Mouse (Mus musculus) CH12.LX (cell line): ENCODE measurements around the gene Sec31a.

Experiments used
- CHD1 ChIP-seq: IDR thresholded peaks from 2 replicates; pipeline ENCODE4 v1.6.1; 2012; ENCODE audit warnings: low read depth, low read length, improper control_type of control experiment, inconsistent platforms
- CHD2 ChIP-seq: IDR thresholded peaks from 2 replicates; pipeline ENCODE4 v1.6.1; 2011; ENCODE audit warnings: low read length, improper control_type of control experiment
- CTCF ChIP-seq, 2 experiments: IDR thresholded peaks in 1 of 2; conservative IDR thresholded peaks in 1 of 2; 2 replicates each; pipeline ENCODE4 v1.5.1; 2011 to 2012; ENCODE audit warnings: low read depth in 2 of 2, low read length in 2 of 2, improper control_type of control experiment in 1 of 2, inconsistent platforms in 1 of 2, mild to moderate bottlenecking in 1 of 2, moderate library complexity in 1 of 2
- E2F4 ChIP-seq: IDR thresholded peaks from 2 replicates; pipeline ENCODE4 v1.6.1; 2011; ENCODE audit warnings: low read depth, low read length, improper control_type of control experiment; ENCODE audit not compliant: insufficient replicate concordance
- ELF1 ChIP-seq: IDR thresholded peaks from 2 replicates; pipeline ENCODE4 v1.6.1; 2014; ENCODE audit warnings: low read depth, mild to moderate bottlenecking, inconsistent platforms, low read length, improper control_type of control experiment
- EP300 ChIP-seq: IDR thresholded peaks from 2 replicates; pipeline ENCODE4 v1.6.1; 2011; ENCODE audit warnings: low read length, improper control_type of control experiment
- ETS1 ChIP-seq: conservative IDR thresholded peaks from 2 replicates; pipeline ENCODE4 v1.6.1; 2012; ENCODE audit warnings: low read depth, mild to moderate bottlenecking, inconsistent platforms, low read length, improper control_type of control experiment, moderate library complexity
- MAX ChIP-seq: IDR thresholded peaks from 2 replicates; pipeline ENCODE4 v1.6.1; 2011; ENCODE audit warnings: low read length, improper control_type of control experiment
- POLR2A ChIP-seq: IDR thresholded peaks from 2 replicates; pipeline ENCODE4 v1.6.1; 2011; ENCODE audit warnings: low read depth, mild to moderate bottlenecking, improper control_type of control experiment, low read length
- USF1 ChIP-seq: IDR thresholded peaks from 2 replicates; pipeline ENCODE4 v1.6.1; 2014; ENCODE audit warnings: low read depth, mild to moderate bottlenecking, inconsistent platforms, low read length, improper control_type of control experiment
- ZMIZ1 ChIP-seq: IDR thresholded peaks from 2 replicates; pipeline ENCODE4 v1.6.1; 2012; ENCODE audit warnings: low read depth, mild to moderate bottlenecking, inconsistent platforms, low read length, improper control_type of control experiment
- ZNF384 ChIP-seq: IDR thresholded peaks from 2 replicates; pipeline ENCODE4 v1.6.1; 2012; ENCODE audit warnings: low read depth, low read length, improper control_type of control experiment, inconsistent platforms

DNA sequence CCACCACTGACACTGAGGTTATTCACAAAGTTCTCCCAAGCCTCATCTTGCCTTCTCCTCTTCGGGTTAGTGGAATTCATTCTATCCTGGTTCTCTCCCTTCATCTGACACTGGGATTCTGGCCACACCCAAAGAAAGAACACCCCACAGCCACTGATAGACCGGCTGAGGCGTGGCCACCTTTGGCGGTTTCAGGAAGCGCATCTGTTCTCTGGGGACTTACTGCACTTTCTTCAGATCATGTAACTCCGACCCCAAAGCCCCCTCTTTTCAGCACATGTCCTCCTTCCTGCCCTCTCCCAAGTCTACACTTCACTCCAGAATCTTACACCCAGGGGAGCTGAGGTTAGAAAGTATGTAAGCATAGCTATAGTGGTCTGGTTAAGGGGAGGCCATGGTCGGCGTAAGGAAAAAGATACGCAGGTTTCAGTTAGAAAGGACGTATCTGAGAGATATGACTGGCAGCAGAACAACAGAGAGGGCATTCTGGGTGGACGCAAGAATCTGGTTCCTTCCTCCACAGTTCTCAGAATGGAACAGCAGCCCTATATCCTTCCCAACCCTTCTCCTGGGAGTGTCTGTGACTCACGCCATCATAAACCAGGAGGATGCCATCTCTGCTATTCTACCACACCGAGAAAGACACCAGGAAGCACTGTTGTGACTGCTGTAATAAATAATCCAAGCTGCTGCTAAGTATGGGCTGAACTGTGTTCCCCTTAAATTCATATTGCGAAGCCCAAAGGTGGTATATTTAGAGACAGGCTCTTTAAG lies 82.2 kb downstream of the Sec31a start:
- TF ChIP-seq EP300 (no peak), CTCF (conservative IDR thresholded peaks at IDR 0.05 in 1 of 2, IDR thresholded peaks at IDR 0.05 in 1 of 2; ENCODE audit: low read depth in 2 of 2, low read length in 2 of 2) (no peak), POLR2A (no peak), USF1 (no peak), ETS1 (no peak), ELF1 (peak; percentile 50), MAX (no peak), CHD1 (no peak), CHD2 (no peak), ZNF384 (no peak), E2F4 (no peak), ZMIZ1 (no peak)
